Mouse (Mus musculus): ENCODE measurements around the gene Kctd18.
"Not testable (repeated sequence)": the region's sequence is repeated elsewhere in the genome, so short reads cannot be mapped to it uniquely, and the experiment has no call there.

Gene Kctd18

DNA sequence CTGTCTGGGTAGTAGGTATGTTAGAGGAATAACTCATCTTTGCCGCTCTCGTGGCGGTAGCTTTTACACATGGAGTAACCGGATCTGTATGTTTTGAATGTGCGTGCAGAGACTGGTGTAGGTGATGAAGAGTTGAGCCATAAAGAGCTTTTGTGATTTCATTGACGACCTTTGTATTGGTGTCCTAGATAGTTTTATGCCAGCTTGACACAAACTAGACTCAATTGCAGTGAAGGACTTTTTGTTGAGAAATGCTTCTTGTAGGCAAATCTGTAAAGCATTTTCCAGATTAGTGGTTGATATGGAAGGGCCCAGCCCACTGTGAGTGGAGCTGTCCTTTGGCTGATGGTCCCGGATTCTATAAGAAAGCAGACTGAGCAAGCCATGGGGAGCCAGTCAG, at the start of gene Kctd18:
Gene Kctd18 (minus strand): TSS at position 101 of the 400 bp plus-strand sequence.
- DNase-seq (ENCODE audit: low read depth, low spot score) = no peak

DNA sequence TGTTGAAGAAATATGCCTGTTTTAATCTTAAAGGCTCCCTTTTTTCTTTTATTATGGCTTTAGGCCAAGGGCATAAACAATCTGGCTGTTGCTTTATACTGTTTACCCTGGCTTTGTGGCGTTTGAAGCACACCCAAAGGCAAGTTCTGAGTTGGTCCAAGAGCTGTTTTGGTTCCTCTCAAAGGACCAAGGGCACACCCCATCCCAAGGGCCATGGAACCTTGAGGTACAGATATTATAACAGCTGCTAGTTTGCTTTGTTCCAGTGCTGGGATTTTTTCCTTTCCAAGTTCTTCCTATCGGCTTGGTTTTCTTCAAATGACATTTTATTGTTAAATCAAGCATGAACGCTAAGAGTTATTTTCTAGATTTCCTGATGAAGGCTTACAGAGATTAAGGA, 46.9 kb upstream of the Kctd18 start:
- DNase-seq (ENCODE audit: low read depth, low spot score) = no peak

DNA sequence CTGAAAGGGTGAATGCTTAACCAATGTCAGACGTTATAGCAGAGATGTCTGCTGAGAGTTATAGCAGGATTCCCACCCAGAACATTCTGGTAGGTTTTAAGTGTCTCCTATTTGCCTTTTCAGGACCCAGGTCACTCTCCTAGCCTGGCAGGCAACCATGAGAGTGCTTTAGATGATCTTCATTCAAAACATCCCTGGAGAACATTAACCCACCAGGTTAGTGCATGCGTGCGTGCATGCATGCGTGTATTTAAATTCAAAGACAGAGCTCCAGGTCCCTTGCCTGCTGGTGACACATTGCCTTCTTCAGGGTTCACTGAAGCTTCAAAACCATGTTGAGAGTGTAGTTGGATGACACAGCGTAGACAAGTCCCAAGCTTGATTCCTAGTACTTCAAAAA, 46.4 kb upstream of the Kctd18 start:
- DNase-seq (ENCODE audit: low read depth, low spot score) = no peak

DNA sequence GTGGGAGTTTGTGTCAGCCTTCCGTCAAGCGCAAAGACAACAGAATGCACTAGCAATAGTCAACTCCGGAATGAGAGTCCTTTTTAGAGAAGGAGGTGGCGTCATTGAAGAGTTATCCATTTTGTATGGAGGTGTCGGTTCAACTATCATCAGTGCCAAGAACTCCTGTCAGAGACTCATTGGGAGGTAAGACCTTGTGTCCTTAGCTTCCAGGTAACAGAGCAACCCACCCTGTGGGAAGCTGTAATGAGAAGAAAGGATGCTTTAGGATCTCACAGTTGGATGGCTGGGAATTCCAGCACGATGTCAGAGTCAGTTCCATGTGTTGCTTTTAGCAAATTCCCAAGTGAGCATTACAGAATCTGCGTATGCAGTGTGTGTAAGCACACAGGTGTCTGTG, 43.4 kb upstream of the Kctd18 start:
- DNase-seq (ENCODE audit: low read depth, low spot score) = no peak

DNA sequence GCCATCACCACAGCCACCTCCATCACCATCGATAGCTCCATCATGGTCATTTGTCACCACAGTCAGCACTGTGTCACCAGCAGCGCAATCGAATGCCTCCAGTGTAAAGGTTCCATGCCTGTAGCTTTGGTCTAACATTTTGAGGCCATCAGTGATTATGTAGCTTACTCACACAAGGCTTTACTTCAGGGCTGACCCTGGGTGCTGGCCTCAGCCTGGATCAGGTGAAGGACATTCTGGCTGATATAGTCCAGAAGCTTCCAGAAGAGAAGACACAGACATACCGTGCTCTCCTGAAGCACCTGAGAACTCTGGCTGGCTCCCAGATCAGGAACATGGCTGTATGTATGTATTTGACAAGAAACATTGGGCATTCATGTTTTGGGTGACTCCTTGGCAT, 40.1 kb upstream of the Kctd18 start:
- no peak for DNase-seq (ENCODE audit: low read depth, low spot score)

DNA sequence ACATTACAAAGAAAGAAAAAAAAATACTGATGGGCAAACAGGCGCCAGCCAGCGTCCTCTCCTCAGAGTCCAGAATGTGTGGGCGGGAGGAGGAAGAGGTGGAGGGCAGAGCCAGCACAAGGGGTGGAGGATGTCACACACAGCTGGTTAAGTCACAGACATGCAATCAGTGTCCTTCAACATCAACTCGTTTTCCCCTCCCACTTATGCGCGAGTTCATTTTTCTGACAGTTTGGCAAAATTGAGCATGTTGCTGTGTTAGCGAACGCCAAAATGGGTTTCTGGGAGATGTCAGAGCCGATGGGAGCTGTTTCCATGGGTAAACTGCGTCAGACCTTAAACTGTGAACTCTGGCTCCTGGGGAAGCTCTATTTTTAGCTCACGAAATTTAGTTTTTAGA, 38.2 kb upstream of the Kctd18 start:
- DNase-seq (ENCODE audit: low read depth, low spot score) = peak; percentile 32

DNA sequence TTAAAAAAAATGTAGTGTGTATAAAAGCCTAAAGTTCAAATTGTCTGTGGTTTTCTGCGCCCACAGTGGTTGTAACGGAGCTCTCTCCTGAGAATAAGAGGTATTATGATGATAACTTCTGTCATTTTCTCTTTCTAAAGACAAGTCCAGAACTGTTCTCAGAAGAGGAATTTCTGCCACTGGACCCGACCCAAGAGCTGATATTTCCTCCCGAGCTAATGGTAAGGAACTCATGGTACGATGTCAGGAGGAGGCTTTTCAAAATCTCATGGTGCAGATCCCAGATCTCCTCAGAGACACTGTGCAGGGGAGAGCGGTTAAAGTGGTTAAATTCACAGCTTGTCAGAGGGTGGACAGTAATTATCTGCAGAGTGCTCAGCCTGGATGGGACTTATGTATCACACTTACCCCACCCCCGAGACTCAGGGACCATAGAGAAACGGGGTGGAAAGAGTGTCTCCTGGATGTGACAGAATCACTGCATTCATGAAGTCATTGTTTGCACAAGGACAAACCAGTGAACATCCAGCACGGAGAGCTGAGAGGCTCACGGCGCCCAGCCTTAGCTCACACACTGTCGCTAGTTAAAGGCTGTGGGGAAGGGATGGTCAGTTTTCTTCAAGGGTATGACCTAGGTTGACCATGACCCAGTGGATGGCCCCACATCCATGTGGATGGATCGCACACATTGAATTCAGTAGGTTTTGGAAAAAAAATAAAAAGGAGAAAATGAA, 37.5 kb upstream of the Kctd18 start:
- DNase-seq (ENCODE audit: low read depth, low spot score) = peak; percentile 12

DNA sequence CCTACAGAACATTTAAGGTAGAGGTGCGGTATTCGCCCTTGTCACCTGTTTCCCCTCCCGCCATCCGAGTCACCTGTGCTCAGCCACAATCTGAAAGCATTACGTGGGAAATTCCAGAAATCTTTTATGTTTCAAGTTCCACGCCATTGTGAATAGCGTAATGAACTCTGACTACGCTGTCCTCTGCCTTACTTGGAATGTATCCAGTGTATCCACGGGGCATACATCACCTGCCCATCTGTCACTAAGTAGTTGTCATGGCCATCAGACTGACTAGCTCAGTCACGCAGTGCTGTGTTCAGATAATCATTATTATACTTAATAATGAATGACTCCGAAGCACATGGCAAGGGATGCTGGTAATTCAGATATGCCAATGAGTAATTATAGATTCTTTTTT, 36.8 kb upstream of the Kctd18 start:
- DNase-seq (ENCODE audit: low read depth, low spot score) = no peak

DNA sequence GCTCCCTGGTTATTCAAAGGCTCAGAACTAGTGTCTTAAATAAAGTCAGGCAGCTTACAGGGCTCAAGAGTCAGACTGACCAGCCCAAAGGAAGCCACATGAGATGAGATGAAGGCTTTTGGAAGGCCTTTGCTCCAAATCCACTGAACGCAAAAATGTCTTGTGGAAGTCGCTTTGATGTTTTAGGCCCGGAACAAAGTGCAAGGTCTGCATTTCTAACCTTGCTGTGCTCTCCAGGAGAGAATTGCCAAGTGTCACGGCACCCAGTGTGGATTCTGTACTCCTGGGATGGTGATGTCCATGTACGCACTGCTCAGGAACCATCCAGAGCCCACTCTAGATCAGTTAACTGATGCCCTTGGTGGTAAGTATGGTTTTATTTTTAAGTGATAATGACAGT, 30.4 kb upstream of the Kctd18 start:
- no peak for DNase-seq (ENCODE audit: low read depth, low spot score)

DNA sequence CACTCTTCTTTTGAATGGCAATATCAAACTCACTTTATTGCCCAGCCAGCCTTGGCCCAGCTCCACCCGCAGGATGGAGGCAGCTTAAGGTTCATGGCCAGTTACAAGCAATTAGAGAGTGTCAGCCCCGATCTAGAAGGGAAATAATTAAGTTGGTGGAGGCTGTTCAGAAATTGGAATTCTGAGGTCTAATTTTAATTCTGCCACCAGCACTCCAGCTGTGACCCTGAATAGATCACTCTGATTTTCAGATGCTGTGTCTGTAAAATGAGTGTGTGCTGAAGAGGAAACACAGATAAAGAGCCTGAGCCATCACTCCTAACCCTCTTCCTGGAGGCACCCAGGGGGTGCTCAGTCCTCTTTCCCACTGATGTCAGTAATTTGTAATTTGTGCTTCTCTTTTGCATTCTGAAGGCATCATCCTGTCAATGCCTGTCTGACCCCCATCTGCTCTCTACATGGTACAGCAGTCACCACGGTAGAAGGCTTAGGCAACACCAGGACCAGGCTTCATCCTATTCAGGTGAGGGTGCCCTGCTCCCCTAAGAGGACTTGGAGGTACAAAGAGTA, 28.1 kb upstream of the Kctd18 start:
- DNase-seq (ENCODE audit: low read depth, low spot score) = no peak

DNA sequence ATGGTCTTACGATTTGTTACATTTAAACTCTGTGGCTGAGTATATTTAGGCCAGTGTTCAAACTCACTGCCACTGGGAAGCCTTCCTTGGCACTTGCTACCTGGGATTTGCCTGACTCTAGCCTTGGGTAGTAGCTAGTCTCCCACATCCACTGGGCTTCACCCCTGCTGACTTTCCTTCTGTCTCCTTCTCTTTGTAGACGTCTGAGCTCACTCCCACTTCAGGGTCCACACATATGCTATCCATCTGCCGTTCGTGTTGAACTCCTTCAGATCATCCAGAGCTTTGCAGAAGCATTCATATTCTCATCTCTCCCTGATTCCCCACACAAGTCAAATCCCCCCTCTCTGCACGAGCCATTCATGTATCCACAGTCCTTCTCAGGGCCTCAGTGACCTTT, 26.8 kb upstream of the Kctd18 start:
- peak; percentile 96 for DNase-seq (ENCODE audit: low read depth, low spot score)

DNA sequence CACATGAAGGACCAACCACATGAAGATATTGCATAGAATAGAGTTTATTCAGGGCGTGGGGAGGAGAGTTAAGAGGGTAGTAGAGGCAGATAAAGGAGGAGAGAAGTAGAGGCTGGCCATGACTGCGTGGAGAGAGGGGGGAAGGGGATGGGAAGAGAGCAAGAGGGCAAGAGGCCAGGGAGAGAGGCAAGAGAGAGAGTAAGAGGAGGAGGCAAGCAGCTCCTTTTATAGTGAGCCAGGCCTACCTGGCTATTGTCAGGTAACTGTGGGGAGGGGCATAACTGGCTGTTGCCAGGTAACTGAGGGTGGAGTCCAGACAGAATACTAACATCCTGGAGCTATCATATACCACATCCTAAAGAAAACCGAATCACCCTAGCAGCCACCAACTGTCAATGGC, 26.3 kb upstream of the Kctd18 start:
- no peak for DNase-seq (ENCODE audit: low read depth, low spot score)

DNA sequence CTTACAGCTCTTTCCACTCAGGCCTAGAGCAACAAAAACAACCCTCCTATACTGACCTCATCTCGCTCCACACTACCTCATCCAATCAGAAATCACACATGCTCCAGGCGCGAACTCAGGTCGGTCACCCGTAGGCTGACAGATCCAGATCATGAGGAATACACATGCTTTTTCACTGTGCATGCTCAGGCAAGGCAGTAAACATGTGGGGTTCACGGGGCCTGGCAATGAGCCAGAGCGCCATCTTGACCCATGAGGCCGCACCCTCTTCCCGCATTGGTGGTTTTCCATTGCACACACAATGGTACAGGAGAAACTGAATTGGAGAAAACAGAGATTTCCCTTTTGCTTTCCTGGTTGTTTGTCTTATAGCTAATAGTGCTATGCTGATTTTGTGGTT, 18.6 kb upstream of the Kctd18 start:
- not testable (repeated sequence) for DNase-seq (ENCODE audit: low read depth, low spot score)

DNA sequence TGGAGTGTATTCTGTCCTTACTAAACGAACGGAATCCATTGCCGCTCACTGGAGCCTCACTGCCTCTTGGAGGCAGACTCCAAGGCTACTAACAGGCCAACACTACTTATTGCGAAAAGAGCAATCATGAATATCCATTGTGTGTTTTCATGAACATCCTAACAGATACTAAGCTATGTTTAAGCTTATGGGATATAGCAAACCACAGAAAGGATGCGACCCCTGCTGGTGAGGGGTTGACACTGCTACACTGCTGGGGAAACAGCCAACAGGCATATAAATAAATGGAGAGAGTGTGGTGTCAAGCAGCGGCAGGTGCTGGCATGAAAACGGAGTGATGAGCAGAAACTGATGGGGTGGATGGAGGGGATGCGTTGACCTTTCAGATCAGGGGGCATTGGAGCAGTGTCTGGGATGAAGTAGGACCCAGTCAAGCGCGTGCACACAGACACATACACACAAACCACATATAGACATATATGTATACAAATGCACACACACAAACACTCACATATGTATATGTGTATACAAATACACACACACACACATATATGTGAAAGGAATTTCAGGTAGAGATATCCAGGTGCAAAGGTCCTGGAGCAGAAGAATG, 12.5 kb upstream of the Kctd18 start:
- peak; percentile 72 for DNase-seq (ENCODE audit: low read depth, low spot score)

DNA sequence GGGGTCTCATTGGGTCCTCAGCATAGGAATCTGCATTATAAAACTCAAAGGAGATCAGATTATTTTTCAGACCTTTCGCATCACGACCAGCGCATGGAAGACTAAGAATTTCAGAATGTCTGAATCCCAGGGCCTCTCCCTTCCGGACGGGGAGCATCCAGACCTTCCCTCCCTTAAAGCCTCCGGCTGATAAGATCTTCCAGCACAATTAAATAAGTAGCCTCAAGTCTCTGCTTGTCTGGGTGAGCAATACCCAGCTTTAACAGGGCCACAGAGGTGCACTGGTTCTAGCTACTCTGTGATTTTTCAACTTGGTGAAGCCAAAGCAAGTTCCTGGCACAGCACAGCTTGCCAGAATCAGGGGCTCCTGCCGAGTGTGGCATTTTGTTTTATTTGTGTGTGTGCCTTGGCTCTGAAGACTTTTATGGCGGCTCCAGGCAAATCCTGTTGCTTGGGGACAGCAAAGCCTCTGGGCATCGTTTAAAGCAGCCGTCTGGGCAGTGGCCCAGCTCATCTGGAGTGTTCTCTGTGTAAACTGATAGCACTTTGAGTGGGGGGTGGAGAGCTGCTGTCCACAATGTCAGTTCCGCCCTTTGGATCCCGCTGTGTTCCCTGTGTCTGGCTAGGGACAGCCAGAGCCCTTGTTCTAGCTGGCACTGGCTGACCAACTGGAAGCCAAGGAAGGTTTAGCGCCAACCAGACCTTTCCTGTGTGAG, 11.6 kb upstream of the Kctd18 start:
- peak; percentile 79 for DNase-seq (ENCODE audit: low read depth, low spot score)

DNA sequence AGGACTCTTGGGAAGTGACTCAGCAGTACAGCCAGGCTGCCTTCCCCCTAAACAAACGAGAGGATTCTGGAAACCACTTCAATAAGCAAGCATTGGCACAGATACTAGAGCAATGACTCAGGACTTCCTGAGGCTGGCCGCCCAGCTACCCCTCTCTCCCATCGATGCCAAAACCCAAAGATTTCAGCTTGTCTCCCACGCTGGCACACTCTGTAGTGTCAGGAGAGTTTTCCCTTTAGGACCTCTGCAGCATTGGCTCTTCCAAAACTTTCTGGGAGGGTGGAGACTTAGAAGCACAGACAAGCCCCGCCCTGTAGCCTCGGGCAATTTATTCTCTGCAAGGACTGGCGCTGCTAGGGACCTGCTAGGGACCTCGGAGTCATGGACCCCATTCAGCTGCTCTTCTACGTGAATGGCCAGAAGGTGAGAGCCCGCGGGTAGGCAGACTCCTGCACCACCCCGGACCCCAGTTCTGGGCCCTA, 10.9 kb upstream of the Kctd18 start, which contains the start of gene Aox1:
Gene Aox1 (plus strand): TSS at position 296 of the 482 bp plus-strand sequence.
- peak; percentile 84 for DNase-seq (ENCODE audit: low read depth, low spot score)

DNA sequence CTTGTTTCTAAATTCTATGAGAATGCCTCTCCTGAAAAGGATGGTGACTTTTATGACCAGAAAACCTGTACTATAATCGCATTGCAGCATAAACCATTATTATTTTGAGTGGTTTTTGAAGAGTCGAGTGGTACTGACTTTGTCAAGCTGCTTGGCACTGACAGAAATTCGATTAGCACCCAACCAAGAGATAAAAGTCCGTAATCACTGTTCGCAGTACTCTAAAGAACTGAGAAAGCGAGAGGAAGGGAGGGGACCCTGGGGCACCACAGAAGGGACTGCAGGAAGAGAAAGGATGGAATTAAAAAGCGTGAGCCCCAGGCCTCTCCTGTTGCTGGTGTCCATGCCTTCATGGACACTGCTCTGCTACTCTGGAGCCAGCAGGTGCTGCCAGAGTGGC, 9.0 kb upstream of the Kctd18 start:
- DNase-seq (ENCODE audit: low read depth, low spot score) = no peak

DNA sequence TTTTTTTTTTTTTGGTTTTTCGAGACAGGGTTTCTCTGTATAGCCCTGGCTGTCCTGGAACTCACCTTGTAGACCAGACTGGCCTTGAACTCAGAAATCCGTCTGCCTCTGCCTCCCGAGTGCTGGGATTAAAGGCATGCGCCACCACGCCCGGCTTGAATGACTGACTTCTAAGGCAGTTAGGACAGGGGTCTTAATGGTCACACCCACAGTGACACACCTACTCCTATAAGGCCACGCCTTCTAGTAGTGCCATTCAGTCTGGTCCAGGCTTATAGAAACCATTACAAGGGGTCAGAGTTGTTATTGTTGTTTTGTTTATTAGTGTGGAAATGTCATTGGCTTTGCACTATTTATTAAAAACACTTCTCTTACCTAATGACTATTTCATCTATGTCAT, 12.4 kb downstream of the Kctd18 start:
- DNase-seq (ENCODE audit: low read depth, low spot score) = not testable (repeated sequence)

DNA sequence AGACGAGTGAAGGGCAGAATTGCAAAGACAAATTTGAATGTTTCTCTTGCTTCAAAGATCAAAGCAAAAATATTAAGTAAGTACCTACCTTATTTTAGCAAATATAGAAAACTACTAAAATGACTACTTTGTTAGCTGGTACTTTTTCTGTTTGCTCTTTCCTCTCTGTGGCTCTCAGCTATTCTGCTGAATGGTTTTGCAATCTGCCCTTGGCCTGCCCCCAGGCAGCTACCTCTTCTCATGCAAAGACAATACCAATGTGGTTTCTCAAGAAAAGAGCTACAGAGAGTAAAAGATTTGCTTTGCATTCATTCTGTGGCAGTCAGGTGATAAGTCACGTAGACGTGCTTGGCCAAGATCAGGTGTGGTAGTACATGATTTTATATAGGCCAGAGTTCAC, 20.6 kb downstream of the Kctd18 start:
- no peak for DNase-seq (ENCODE audit: low read depth, low spot score)

DNA sequence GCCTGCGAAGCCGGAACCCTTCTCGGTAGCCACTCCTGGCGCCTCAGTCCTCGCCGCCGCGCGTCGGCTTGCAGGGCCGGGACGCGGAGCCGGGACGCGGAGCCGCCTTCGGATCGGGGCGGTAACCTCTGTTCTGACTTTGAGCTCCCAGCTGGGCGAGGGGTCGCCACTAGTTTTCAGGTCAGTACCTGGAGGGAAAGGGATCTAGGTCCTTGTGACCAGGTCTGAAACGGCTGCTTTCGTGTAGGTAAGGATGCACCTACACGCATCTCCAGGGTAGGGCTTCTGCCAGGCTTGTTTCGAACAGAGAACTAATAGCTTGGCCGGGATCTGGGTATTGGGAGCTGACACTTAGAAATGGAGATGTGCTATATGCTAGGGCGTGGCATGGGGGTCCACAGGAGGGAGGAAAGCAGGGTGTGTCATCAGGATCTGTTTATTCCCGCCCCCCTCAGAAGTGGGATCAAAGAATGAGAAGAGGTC, 22.6 kb downstream of the Kctd18 start:
- DNase-seq (ENCODE audit: low read depth, low spot score) = no peak

DNA sequence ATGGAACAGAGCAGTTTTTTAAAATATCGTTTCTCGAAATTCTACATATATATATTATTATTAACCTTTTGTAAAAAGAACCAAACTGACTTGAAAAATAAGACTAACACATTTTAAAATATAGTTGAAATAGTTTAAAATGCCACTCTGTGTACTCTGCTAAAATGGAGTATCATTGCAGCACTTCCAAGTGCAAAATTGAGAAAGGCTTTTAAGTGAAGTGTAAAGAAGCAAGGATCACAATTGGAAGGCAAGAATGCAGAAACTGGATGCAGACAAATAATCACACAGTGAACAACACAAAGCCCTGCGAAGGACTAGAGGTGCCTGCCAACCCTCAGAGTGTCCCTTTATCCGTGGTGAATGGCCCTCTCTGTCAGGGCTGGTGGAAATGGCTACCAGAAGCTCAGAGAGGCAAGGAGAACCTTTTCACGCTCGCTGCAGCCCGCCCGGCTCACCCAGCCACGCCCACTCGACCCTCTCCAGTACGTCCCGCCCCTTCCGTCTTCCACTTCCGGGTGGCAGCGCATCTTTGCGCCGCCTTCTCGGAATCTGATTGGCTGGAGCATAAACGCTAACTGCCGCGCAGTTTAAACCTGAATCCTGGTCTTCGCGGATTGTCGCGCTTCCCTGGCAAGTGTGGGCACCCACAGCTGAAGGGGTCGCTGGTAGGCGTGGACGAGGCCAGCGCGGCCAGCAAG, 23.2 kb downstream of the Kctd18 start, which contains the start of gene Sgo2a:
Gene Sgo2a (plus strand): TSS at position 540 of the 701 bp plus-strand sequence.
- peak; percentile 97 for DNase-seq (ENCODE audit: low read depth, low spot score)
